Mouse (Mus musculus): ENCODE measurements at regions not wholly inside any gene's neighbourhood (a gene's known extent, or its start where the extent isn't known, plus 50 kb on each side); places are given as distances from the start of the nearest gene placed in this dataset.

- Histone ChIP-seq H3K27ac (ENCODE audit: low read depth, low read length) (no peak overlapping the region), H3K4me3 (ENCODE audit: low read depth, low read length) (no peak overlapping the region)
These were observed 102.3 kb downstream of the Hsd17b3 start for GRCm38 (mm10) chr13:63986681-63987080.

GRCm38 (mm10) chr13:63985590-63985989 is 103.4 kb downstream of the Hsd17b3 start:
- H3K36me3 ChIP-seq (ENCODE audit: control insufficient read depth, insufficient read depth, low read length) = no peaks in the 10 kb centered on the region
- H3K9me3 ChIP-seq (ENCODE audit: control insufficient read depth, low read length) = no peaks in the 10 kb centered on the region
- H3K4me1 ChIP-seq (replicated peaks; ENCODE audit: control insufficient read depth, insufficient read depth, low read length) = no peaks in the 10 kb centered on the region
- no peak overlapping the region for H3K4me2 ChIP-seq
- no peak overlapping the region for H3K4me3 ChIP-seq (ENCODE audit: low read depth, low read length)
- no peaks in the 10 kb centered on the region for H3K27me3 ChIP-seq (replicated peaks; ENCODE audit: control insufficient read depth, insufficient read depth, low read length)
- DNase-seq (ENCODE audit: low spot score) (no peak), ATAC-seq (replicated peaks; ENCODE audit: low FRiP score) (no peak)
- WGBS = 41% methylated on average over 4 of the region's 4 CpGs
- H3K27ac ChIP-seq (ENCODE audit: low read depth, low read length) = no peak overlapping the region
- no peak overlapping the region for H3K9ac ChIP-seq (ENCODE audit: low read depth, low read length)

More at GRCm38 (mm10) chr13:63986681-63987080, 102.3 kb downstream of the Hsd17b3 start:
- no peaks in the 10 kb centered on the region for H3K4me1 ChIP-seq (replicated peaks; ENCODE audit: control insufficient read depth, insufficient read depth, low read length)
- no peak overlapping the region for H3K4me2 ChIP-seq
- no peak for DNase-seq (ENCODE audit: low spot score)
- H3K9ac ChIP-seq (ENCODE audit: low read depth, low read length) = no peak overlapping the region
- WGBS = 87% methylated on average over 5 of the region's 5 CpGs
- no peak for ATAC-seq (replicated peaks; ENCODE audit: low FRiP score)
- H3K36me3 ChIP-seq (ENCODE audit: control insufficient read depth, insufficient read depth, low read length) = no peaks in the 10 kb centered on the region
- H3K27me3 ChIP-seq (replicated peaks; ENCODE audit: control insufficient read depth, insufficient read depth, low read length) = no peaks in the 10 kb centered on the region
- H3K9me3 ChIP-seq (ENCODE audit: control insufficient read depth, low read length) = no peaks in the 10 kb centered on the region

GRCm38 (mm10) chr13:63985086-63985485 is 103.9 kb downstream of the Hsd17b3 start:
- Histone ChIP-seq H3K4me1 (replicated peaks; ENCODE audit: control insufficient read depth, insufficient read depth, low read length) (no peaks in the 10 kb centered on the region), H3K4me3 (ENCODE audit: low read depth, low read length) (no peak overlapping the region), H3K9me3 (ENCODE audit: control insufficient read depth, low read length) (no peaks in the 10 kb centered on the region), H3K27me3 (replicated peaks; ENCODE audit: control insufficient read depth, insufficient read depth, low read length) (no peaks in the 10 kb centered on the region), H3K4me2 (no peak overlapping the region), H3K9ac (ENCODE audit: low read depth, low read length) (no peak overlapping the region), H3K27ac (ENCODE audit: low read depth, low read length) (no peak overlapping the region), H3K36me3 (ENCODE audit: control insufficient read depth, insufficient read depth, low read length) (no peaks in the 10 kb centered on the region)
- no peak for ATAC-seq (replicated peaks; ENCODE audit: low FRiP score)
- WGBS = 70% methylated on average over 5 of the region's 5 CpGs
- DNase-seq (ENCODE audit: low spot score) = no peak

GRCm38 (mm10) chr13:63980012-63980691 is 108.9 kb downstream of the Hsd17b3 start:
- ATAC-seq (replicated peaks; ENCODE audit: low FRiP score) (no peak), DNase-seq (ENCODE audit: low spot score) (no peak)
- Histone ChIP-seq H3K36me3 (ENCODE audit: control insufficient read depth, insufficient read depth, low read length) (no peaks in the 10 kb centered on the region), H3K4me2 (no peak overlapping the region), H3K9me3 (ENCODE audit: control insufficient read depth, low read length) (no peaks in the 10 kb centered on the region), H3K27ac (ENCODE audit: low read depth, low read length) (no peak overlapping the region), H3K9ac (ENCODE audit: low read depth, low read length) (no peak overlapping the region), H3K4me3 (ENCODE audit: low read depth, low read length) (no peak overlapping the region), H3K27me3 (replicated peaks; ENCODE audit: control insufficient read depth, insufficient read depth, low read length) (no peaks in the 10 kb centered on the region), H3K4me1 (replicated peaks; ENCODE audit: control insufficient read depth, insufficient read depth, low read length) (0 out of 2 replicates have a peak, but pooled peaks cover 3% of the 10 kb centered on the region)
- 22% methylated on average over 7 of the region's 7 CpGs for WGBS

- no peak for DNase-seq (ENCODE audit: low spot score)
- 24% methylated on average over 1 of the region's 1 CpGs for WGBS
- H3K4me3 ChIP-seq (ENCODE audit: low read depth, low read length) = no peak overlapping the region
- H3K9me3 ChIP-seq (ENCODE audit: control insufficient read depth, low read length) = no peaks in the 10 kb centered on the region
- H3K4me2 ChIP-seq = no peak overlapping the region
- no peak for ATAC-seq (replicated peaks; ENCODE audit: low FRiP score)
- H3K9ac ChIP-seq (ENCODE audit: low read depth, low read length) = no peak overlapping the region
- H3K27ac ChIP-seq (ENCODE audit: low read depth, low read length) = no peak overlapping the region
- H3K4me1 ChIP-seq (replicated peaks; ENCODE audit: control insufficient read depth, insufficient read depth, low read length) = 0 out of 2 replicates have a peak, but pooled peaks cover 3% of the 10 kb centered on the region
- no peaks in the 10 kb centered on the region for H3K36me3 ChIP-seq (ENCODE audit: control insufficient read depth, insufficient read depth, low read length)
- no peaks in the 10 kb centered on the region for H3K27me3 ChIP-seq (replicated peaks; ENCODE audit: control insufficient read depth, insufficient read depth, low read length)
These were observed 109.4 kb downstream of the Hsd17b3 start for GRCm38 (mm10) chr13:63979581-63979980.

GRCm38 (mm10) chr13:63969907-63970306 is 119.1 kb downstream of the Hsd17b3 start:
- no peaks in the 10 kb centered on the region for H3K27me3 ChIP-seq (replicated peaks; ENCODE audit: control insufficient read depth, insufficient read depth, low read length)
- H3K4me2 ChIP-seq = no peak overlapping the region
- no peak overlapping the region for H3K9ac ChIP-seq (ENCODE audit: low read depth, low read length)
- no peak for DNase-seq (ENCODE audit: low spot score)
- no peaks in the 10 kb centered on the region for H3K36me3 ChIP-seq (ENCODE audit: control insufficient read depth, insufficient read depth, low read length)
- no peak overlapping the region for H3K4me3 ChIP-seq (ENCODE audit: low read depth, low read length)
- no peaks in the 10 kb centered on the region for H3K9me3 ChIP-seq (ENCODE audit: control insufficient read depth, low read length)
- 80% methylated on average over 2 of the region's 2 CpGs for WGBS
- no peak overlapping the region for H3K27ac ChIP-seq (ENCODE audit: low read depth, low read length)
- no peak for ATAC-seq (replicated peaks; ENCODE audit: low FRiP score)
- H3K4me1 ChIP-seq (replicated peaks; ENCODE audit: control insufficient read depth, insufficient read depth, low read length) = no peaks in the 10 kb centered on the region

- no peak for DNase-seq (ENCODE audit: low spot score)
- Histone ChIP-seq H3K9ac (ENCODE audit: low read depth, low read length) (no peak overlapping the region), H3K27ac (ENCODE audit: low read depth, low read length) (no peak overlapping the region), H3K27me3 (replicated peaks; ENCODE audit: control insufficient read depth, insufficient read depth, low read length) (no peaks in the 10 kb centered on the region), H3K4me2 (no peak overlapping the region), H3K36me3 (ENCODE audit: control insufficient read depth, insufficient read depth, low read length) (no peaks in the 10 kb centered on the region), H3K4me3 (ENCODE audit: low read depth, low read length) (no peak overlapping the region), H3K4me1 (replicated peaks; ENCODE audit: control insufficient read depth, insufficient read depth, low read length) (no peaks in the 10 kb centered on the region), H3K9me3 (ENCODE audit: control insufficient read depth, low read length) (no peaks in the 10 kb centered on the region)
- 87% methylated on average over 3 of the region's 3 CpGs for WGBS
- ATAC-seq (replicated peaks; ENCODE audit: low FRiP score) = no peak
These were observed 120.4 kb downstream of the Hsd17b3 start for GRCm38 (mm10) chr13:63968623-63969022.

GRCm38 (mm10) chr13:63957098-63957497 is 131.9 kb downstream of the Hsd17b3 start:
- no peaks in the 10 kb centered on the region for H3K36me3 ChIP-seq (ENCODE audit: control insufficient read depth, insufficient read depth, low read length)
- ATAC-seq (replicated peaks; ENCODE audit: low FRiP score) (no peak), DNase-seq (ENCODE audit: low spot score) (no peak)
- H3K4me1 ChIP-seq (replicated peaks; ENCODE audit: control insufficient read depth, insufficient read depth, low read length) = no peaks in the 10 kb centered on the region
- no peaks in the 10 kb centered on the region for H3K9me3 ChIP-seq (ENCODE audit: control insufficient read depth, low read length)
- H3K4me2 ChIP-seq = no peak overlapping the region
- H3K27ac ChIP-seq (ENCODE audit: low read depth, low read length) = no peak overlapping the region
- no peak overlapping the region for H3K4me3 ChIP-seq (ENCODE audit: low read depth, low read length)
- no peaks in the 10 kb centered on the region for H3K27me3 ChIP-seq (replicated peaks; ENCODE audit: control insufficient read depth, insufficient read depth, low read length)
- WGBS = 38% methylated on average over 5 of the region's 5 CpGs
- no peak overlapping the region for H3K9ac ChIP-seq (ENCODE audit: low read depth, low read length)

GRCm38 (mm10) chr13:63954305-63954704 is 134.7 kb downstream of the Hsd17b3 start:
- Histone ChIP-seq H3K27ac (ENCODE audit: low read depth, low read length) (no peak overlapping the region), H3K36me3 (ENCODE audit: control insufficient read depth, insufficient read depth, low read length) (no peaks in the 10 kb centered on the region), H3K9me3 (ENCODE audit: control insufficient read depth, low read length) (no peaks in the 10 kb centered on the region), H3K4me3 (ENCODE audit: low read depth, low read length) (no peak overlapping the region), H3K27me3 (replicated peaks; ENCODE audit: control insufficient read depth, insufficient read depth, low read length) (no peaks in the 10 kb centered on the region), H3K4me2 (no peak overlapping the region), H3K9ac (ENCODE audit: low read depth, low read length) (no peak overlapping the region), H3K4me1 (replicated peaks; ENCODE audit: control insufficient read depth, insufficient read depth, low read length) (peaks cover 2% of the 10 kb centered on the region; the same call in 1 of the 2 replicates)
- ATAC-seq (replicated peaks; ENCODE audit: low FRiP score) = no peak
- 88% methylated on average over 2 of the region's 2 CpGs for WGBS
- DNase-seq (ENCODE audit: low spot score) = no peak

Data from liver, embryonic 11.5 days (tissue).